Mouse (Mus musculus) thymus, adult 2 months (tissue): Measurements from ENCODE around the gene Kcnq1.

ENCODE experiments used
- CTCF ChIP-seq: fragments of 200-500 bp; IDR thresholded peaks from 2 replicates; pipeline ENCODE4 v1.5.1; 2012; ENCODE audit warnings: mild to moderate bottlenecking, control low read depth, low read length, moderate library complexity, borderline replicate concordance; ENCODE audit not compliant: control insufficient read depth, poor library complexity, insufficient read depth; ENCODE audit errors: extremely low read depth
- POLR2A ChIP-seq: fragments of 200-500 bp; IDR thresholded peaks from 2 replicates; pipeline ENCODE4 v1.6.1; 2012; ENCODE audit warnings: mild to moderate bottlenecking, low read length, control low read depth, moderate library complexity; ENCODE audit not compliant: control insufficient read depth, poor library complexity, insufficient read depth; ENCODE audit errors: extremely low read depth

GRCm38 (mm10) chr7:143357831-143358230 is 251.7 kb downstream of the Kcnq1 start:
- TF ChIP-seq POLR2A (no peak), CTCF (no peak)
